Mouse (Mus musculus): Measurements from ENCODE around the gene Fgd2. TPM values are rescaled to one million over a fixed set of nuclear protein-coding genes. Genes with fewer than 3 reads are reported as not detected.
"Not testable (repeated sequence)": the region's sequence is repeated elsewhere in the genome, so short reads cannot be mapped to it uniquely, and the experiment has no call there.

Gene Fgd2
- total and polyA plus RNA-seq, 2 experiments from 2014 or later = 10.9 to 14.7 TPM

DNA sequence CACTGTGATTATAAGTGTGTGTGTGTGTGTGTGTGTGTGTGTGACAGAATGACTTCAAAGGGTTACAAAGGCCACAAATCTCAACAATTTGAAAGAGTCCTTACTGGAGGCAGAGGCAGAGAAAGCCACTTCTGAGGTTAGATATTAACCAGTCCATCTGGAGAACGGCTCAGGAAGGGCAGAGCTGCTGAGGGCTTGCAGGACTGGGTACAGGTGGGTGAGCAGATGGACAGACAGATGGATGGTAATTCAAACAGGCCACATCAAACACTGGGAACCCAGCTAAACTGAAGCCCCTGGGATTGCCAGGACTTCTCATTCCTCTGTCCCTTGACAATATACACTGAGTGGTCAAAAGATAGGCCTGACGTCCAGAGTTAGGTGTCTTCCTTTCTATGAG is 11.7 kb upstream of the Fgd2 start:
- 67% methylated on average over 2 of the region's 2 CpGs for WGBS
- Histone ChIP-seq H3K4me2 (ENCODE audit: low read depth, low read length) (no peak overlapping the region), H3K4me1 (ENCODE audit: insufficient read depth, low read length) (peaks cover 11% of the 10 kb centered on the region; the same call in 1 of the 2 replicates), H3K9me3 (ENCODE audit: low read length) (no peaks in the 10 kb centered on the region), H3K36me3 (ENCODE audit: insufficient read depth, low read length) (no peaks in the 10 kb centered on the region; the same call in 1 of the 2 replicates), H3K27me3 (ENCODE audit: insufficient read depth, low read length) (no peaks in the 10 kb centered on the region), H3K9ac (replicated peaks; ENCODE audit: low read length) (no peak overlapping the region), H3K4me3 (ENCODE audit: low read length) (no peak overlapping the region), H3K27ac (no peak overlapping the region)
- DNase-seq (ENCODE audit: low spot score) (no peak), ATAC-seq (no peak)
- TF ChIP-seq CTCF (IDR thresholded peaks at IDR 0.05; ENCODE audit: low read depth) = no peak

DNA sequence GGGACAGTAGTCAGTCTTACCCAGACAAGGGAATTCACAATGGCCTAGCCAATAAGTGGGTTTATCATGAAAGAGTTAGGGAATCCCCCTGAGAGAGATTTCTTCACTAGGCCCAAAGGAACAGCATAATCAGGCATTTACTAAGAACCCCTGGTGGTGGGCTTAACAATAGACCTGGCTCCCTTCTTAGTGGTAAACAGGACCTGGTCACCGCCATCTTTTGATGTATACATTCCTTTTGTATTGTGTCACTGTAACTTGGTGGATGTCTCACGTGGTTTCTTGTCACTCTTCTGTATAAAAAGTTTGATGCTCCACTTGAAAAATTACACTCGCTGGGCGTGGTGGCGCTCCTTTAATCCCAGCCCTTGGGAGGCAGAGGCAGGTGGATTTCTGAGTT is 9.7 kb upstream of the Fgd2 start:
- H3K4me3 ChIP-seq (ENCODE audit: low read length); DNase-seq (ENCODE audit: low spot score); H3K27me3 ChIP-seq (ENCODE audit: insufficient read depth, low read length); H3K36me3 ChIP-seq (ENCODE audit: insufficient read depth, low read length); H3K9me3 ChIP-seq (ENCODE audit: low read length); ATAC-seq; H3K27ac ChIP-seq; H3K4me2 ChIP-seq (ENCODE audit: low read depth, low read length); H3K9ac ChIP-seq (replicated peaks; ENCODE audit: low read length): not testable (repeated sequence)
- WGBS = 55% methylated on average over 5 of the region's 5 CpGs
- H3K4me1 ChIP-seq (ENCODE audit: insufficient read depth, low read length) = peaks cover 13% of the 10 kb centered on the region

DNA sequence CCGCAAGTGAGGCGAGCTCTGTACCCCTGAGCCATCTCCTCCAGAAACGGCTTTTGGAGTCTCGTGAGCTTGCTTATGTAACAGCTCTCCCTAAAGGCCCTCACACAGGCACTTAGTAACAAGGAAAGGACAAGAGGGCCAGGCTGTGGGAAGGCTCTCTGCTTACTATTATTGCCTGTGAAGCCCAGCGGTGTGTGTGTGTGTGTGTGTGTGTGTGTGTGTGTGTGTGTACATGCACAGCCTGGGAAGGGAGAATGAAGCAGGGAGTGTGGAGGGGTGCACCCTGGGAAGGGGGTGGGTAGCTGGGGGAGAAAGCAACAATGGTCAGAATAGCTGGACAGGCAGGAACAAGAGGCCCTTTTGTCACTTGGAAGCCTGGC is 5.3 kb upstream of the Fgd2 start:
- ATAC-seq = peak; percentile 65

DNA sequence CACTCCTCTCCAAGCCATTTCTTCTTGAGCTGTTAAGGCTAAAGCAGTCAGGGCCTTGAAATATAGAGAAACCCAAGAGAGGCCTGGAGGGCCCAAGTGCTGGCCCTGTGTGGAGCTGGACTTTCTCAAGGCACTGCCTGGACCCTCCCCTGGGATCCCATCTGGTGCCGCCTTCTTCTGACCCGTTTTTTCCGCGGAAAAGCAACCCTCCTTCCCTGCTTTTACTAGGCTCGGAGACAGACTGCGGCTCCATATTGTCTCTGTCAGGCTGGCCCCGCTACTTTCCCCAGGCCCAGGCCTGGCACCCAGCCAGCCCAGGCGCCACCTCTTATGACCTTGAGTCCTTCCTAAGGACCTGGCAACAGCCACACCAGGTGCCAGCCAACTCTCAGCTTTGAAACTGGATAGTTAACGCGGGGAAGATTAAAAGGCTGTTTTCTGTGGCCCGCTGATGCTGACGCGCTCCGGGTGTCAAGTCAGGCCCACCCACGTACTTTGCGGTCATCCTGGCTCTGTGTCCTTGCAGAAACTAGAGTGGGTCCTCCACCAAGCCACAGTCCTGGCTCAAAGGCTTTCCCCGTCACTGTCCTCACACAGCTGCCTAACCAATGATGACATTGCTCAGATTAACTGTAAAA is 4.8 kb upstream of the Fgd2 start:
- H3K36me3 ChIP-seq (ENCODE audit: insufficient read depth, low read length) = no peaks in the 10 kb centered on the region
- peak; percentile 75 for DNase-seq (ENCODE audit: low spot score)
- peak overlapping the region; percentile 95 for H3K27ac ChIP-seq
- no peaks in the 10 kb centered on the region for H3K27me3 ChIP-seq (ENCODE audit: insufficient read depth, low read length)
- H3K4me1 ChIP-seq (ENCODE audit: insufficient read depth, low read length) = peaks cover 18% of the 10 kb centered on the region
- peak overlapping the region; percentile 53 for H3K9ac ChIP-seq (replicated peaks; ENCODE audit: low read length)
- WGBS = 3% methylated on average over 17 of the region's 17 CpGs
- peak overlapping the region; percentile 48 for H3K4me2 ChIP-seq (ENCODE audit: low read depth, low read length)
- ATAC-seq = peak; percentile 44
- no peak for TF ChIP-seq CTCF (IDR thresholded peaks at IDR 0.05; ENCODE audit: low read depth)
- no peaks in the 10 kb centered on the region for H3K9me3 ChIP-seq (ENCODE audit: low read length)
- no peak overlapping the region for H3K4me3 ChIP-seq (ENCODE audit: low read length)

More for the DNA sequence above, 5.3 kb upstream of the Fgd2 start:
- 17% methylated on average over 5 of the region's 5 CpGs for WGBS
- H3K9me3 ChIP-seq (ENCODE audit: low read length) = no peaks in the 10 kb centered on the region
- H3K27ac ChIP-seq = peak overlapping the region; percentile 95
- no peaks in the 10 kb centered on the region for H3K27me3 ChIP-seq (ENCODE audit: insufficient read depth, low read length)
- DNase-seq (ENCODE audit: low spot score) = peak; percentile 55
- TF ChIP-seq CTCF (IDR thresholded peaks at IDR 0.05; ENCODE audit: low read depth) = no peak
- no peak overlapping the region; the same call in 1 of the 2 replicates for H3K9ac ChIP-seq (replicated peaks; ENCODE audit: low read length)
- H3K4me3 ChIP-seq (ENCODE audit: low read length) = no peak overlapping the region
- no peak overlapping the region for H3K4me2 ChIP-seq (ENCODE audit: low read depth, low read length)
- H3K4me1 ChIP-seq (ENCODE audit: insufficient read depth, low read length) = peaks cover 18% of the 10 kb centered on the region
- no peaks in the 10 kb centered on the region for H3K36me3 ChIP-seq (ENCODE audit: insufficient read depth, low read length)

DNA sequence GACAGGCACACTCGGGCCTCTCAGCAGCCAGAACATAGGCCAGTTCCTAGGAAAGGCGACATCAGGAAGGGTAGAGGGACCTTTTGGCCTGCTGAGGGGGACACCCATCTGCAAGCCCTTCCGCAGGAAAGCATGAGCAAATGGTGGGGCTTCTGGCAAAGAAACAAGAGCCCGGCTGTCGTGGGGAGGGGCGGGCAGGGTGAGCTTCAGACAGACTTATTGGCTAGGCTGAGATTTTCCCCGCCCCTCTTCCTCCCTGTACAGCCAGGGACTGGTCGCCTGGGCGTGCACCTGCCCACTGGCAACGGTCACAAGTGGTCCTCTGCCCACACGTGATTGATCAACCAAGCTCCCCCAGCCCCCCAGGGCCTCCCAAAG is 4.2 kb upstream of the Fgd2 start:
- no peak for TF ChIP-seq CTCF (IDR thresholded peaks at IDR 0.05; ENCODE audit: low read depth)
- H3K4me2 ChIP-seq (ENCODE audit: low read depth, low read length) = peak overlapping the region; percentile 48
- ATAC-seq (peak; percentile 96), DNase-seq (ENCODE audit: low spot score) (peak; percentile 96)
- H3K4me3 ChIP-seq (ENCODE audit: low read length) = peak overlapping the region; percentile 6; the same call in 1 of the 2 replicates
- no peaks in the 10 kb centered on the region for H3K9me3 ChIP-seq (ENCODE audit: low read length)
- H3K27me3 ChIP-seq (ENCODE audit: insufficient read depth, low read length) = no peaks in the 10 kb centered on the region
- under 1% methylated on average over 11 of the region's 11 CpGs for WGBS
- peaks cover 18% of the 10 kb centered on the region for H3K4me1 ChIP-seq (ENCODE audit: insufficient read depth, low read length)
- H3K36me3 ChIP-seq (ENCODE audit: insufficient read depth, low read length) = no peaks in the 10 kb centered on the region
- H3K9ac ChIP-seq (replicated peaks; ENCODE audit: low read length) = peak overlapping the region; percentile 53
- peak overlapping the region; percentile 95 for H3K27ac ChIP-seq

DNA sequence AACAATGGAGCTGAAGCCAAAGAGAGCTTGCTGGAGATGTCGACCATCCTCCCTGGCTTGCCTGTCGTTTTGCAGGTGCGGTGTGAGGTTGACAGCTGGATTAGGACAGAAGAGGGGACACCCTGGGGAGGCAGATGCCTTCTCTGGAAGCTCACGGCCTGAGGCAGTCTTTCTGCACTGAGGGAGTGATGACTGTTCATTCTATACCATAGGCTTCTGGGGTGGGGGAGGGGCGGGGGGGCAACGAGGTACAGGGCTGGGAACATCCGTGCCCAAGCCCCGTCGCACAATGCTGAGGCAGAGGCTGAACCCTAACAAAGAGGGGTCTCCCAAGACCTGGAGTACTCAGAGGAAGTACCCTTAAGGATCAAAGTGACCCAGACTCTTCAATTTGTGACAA is 3.8 kb upstream of the Fgd2 start:
- Histone ChIP-seq H3K9me3 (ENCODE audit: low read length) (no peaks in the 10 kb centered on the region), H3K9ac (replicated peaks; ENCODE audit: low read length) (peak overlapping the region; percentile 24), H3K4me3 (ENCODE audit: low read length) (peak overlapping the region; percentile 6), H3K4me1 (ENCODE audit: insufficient read depth, low read length) (peaks cover 18% of the 10 kb centered on the region), H3K27me3 (ENCODE audit: insufficient read depth, low read length) (no peaks in the 10 kb centered on the region), H3K27ac (peak overlapping the region; percentile 95), H3K4me2 (ENCODE audit: low read depth, low read length) (peak overlapping the region; percentile 48), H3K36me3 (ENCODE audit: insufficient read depth, low read length) (no peaks in the 10 kb centered on the region)
- 2% methylated on average over 9 of the region's 9 CpGs for WGBS
- DNase-seq (ENCODE audit: low spot score) (no peak), ATAC-seq (peak; percentile 42)
- TF ChIP-seq CTCF (IDR thresholded peaks at IDR 0.05; ENCODE audit: low read depth) = no peak

DNA sequence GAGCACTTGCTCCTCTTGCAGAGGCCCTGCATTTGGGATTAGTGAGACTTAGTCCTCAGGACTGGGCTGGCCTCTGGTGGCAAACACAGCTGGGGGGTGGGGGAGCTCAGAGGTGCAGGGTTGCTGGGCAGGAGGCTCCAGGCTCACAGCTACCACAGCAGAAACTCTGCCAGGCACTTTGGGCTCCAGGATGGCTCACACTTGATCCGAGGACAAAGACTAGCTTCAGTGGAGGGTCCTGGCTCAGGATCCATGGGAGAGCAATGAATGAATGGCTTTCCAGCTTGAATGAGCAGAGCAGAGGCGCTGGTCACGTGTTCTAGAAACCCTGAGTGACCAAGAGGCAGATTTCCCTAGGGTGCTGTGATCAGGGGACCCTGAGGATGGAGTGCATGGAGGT is 1.8 kb upstream of the Fgd2 start:
- ATAC-seq = no peak
- peak; percentile 55 for DNase-seq (ENCODE audit: low spot score)
- no peaks in the 10 kb centered on the region for H3K27me3 ChIP-seq (ENCODE audit: insufficient read depth, low read length)
- H3K36me3 ChIP-seq (ENCODE audit: insufficient read depth, low read length) = no peaks in the 10 kb centered on the region
- H3K4me3 ChIP-seq (ENCODE audit: low read length) = no peak overlapping the region
- H3K27ac ChIP-seq = no peak overlapping the region
- no peaks in the 10 kb centered on the region for H3K9me3 ChIP-seq (ENCODE audit: low read length)
- H3K9ac ChIP-seq (replicated peaks; ENCODE audit: low read length) = no peak overlapping the region
- no peak for TF ChIP-seq CTCF (IDR thresholded peaks at IDR 0.05; ENCODE audit: low read depth)
- WGBS = 57% methylated on average over 3 of the region's 3 CpGs
- H3K4me2 ChIP-seq (ENCODE audit: low read depth, low read length) = no peak overlapping the region
- H3K4me1 ChIP-seq (ENCODE audit: insufficient read depth, low read length) = peaks cover 18% of the 10 kb centered on the region

Measured in hindbrain, postnatal 0 days (tissue).